Mouse (Mus musculus): ENCODE results near the gene Zfp273.
A peak's percentile ranks its signal among the peaks of the same experiment; 100 is the strongest.
"Not testable (repeated sequence)": the region's sequence is repeated elsewhere in the genome, so short reads cannot be mapped to it uniquely, and the experiment has no call there.

The Zfp273 gene

DNA sequence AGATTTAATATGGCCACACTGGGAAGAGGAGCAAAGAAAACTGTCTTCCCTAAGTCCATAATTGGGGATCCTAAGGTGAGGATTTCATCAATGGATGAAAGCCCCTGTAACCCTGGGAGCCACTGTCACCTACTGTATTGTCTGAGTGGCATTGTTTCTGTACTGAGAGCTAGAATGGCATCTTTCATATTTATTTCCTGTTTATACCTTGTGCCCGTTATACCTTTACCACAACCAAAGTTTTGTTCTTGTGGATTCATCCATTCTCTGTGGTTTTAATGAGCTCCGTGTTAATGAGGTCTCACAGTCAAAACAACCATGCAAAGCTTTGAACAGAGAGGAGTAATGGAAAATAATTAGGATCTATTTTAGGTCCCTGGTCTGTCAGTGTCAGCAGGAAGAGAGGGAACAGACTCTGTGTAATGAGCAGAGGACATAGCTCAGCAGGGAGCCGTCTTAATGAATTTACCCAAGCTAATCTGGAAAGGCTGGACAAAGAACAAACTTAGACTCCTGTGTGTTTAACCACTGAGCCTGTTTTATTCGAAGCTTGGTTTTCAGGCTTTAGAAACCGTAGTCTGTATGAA lies 51.3 kb downstream of the Zfp273 start:
- no peak for DNase-seq (ENCODE audit: low spot score in 2 of 2)

DNA sequence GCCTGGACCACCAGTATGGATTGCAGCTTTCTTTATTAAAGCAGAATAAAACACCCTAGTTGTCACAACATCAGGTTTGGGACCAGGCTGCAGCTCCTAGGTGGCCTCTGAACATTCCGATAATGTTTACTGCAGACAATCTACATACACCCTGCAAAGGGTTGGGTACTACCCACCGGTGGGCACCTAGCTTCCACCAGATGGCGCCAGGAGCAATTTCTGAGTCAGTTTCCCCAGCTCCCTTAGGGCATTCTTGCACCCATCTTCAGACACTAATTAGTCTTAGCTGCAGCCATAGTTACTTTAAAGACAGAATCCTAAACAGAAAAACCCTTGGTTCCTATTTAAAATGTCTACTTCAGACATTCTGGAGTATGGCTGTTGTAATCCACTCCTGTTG lies 54.4 kb downstream of the Zfp273 start:
- peak in 1 of 2 experiments; percentile 7 for DNase-seq (ENCODE audit: low spot score in 2 of 2)

DNA sequence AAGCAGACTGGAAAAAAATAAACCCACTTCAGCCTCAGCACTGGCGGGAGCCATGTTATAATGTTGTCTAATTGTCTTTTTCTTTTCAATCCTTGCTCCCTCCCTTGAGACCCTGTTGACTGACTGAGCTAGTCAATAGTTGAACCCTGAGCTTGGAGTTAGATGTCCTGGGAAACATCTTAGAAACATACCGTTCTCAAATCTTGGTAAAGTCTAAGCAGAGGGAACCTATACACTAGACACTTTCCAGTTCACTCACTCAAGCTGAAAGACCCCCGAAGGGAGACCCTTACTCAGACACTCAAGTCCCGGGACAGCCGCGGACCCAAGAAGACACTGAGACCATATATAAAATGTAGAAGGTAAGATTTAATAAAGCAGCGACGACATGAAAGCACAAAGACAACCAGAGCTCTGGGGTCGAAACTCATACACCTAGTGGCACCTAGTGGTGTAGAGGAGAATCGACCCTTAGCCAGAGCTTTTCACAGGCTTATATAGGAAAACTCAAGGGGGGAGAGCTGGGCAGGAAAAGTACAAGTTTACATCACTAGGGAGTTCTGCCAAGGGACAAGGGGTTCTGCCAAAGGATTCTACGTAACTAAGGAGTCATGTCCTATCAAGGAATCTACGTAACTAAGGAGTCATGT lies 62.6 kb downstream of the Zfp273 start:
- not testable (repeated sequence) for DNase-seq (ENCODE audit: low spot score in 2 of 2)

Measured in thymus, postnatal 10 days (tissue).